Mouse (Mus musculus): ENCODE results near the gene Homer2. TPM values are rescaled to one million over a fixed set of nuclear protein-coding genes. Genes with fewer than 3 reads are reported as not detected.

The Homer2 gene
- total RNA-seq (2014; rRNA removed) (30.3 and 37.6 TPM in 2 replicates), polyA plus RNA-seq (2015; fragmentation: Nextera tagmentation; extraction: Ambion mirVana) (44.4 and 46.0 TPM in 2 replicates)

DNA sequence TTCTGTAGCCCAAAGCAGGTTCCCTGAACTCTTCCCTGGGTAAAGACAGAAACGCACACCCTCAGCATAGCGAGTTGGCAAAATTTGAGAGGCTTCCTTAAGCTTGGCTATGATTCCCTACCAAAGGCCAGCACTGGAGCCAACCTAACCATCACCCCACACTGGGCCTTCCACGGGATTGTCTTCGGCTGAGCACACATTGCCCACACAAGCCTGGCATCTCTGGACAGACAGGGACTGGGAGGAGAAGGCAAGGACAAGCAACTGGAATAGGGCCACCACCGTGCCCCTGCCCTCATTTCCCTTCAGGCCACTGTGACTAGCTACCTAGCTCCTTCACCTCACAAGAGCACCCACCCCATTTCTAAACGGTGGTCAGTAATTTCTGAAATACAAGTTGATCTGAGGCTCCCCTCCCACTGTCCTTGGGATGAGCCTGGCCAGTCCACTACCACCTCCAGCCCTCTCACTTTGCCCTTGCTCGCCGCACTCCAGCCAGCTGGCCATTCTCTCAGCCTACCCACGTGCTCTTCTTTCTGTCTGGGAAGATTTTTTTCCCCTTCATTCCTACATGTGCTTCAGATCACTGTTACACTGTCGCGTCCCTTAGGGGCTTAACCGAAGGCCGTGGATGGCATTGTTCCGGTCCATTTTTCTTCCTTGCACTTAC lies at the start of gene Homer2:
Homer2 (minus strand) TSS at position 57 of the 670 bp plus-strand sequence.
- peaks cover 12% of the 10 kb centered on the region; the same call in 1 of the 2 replicates for H3K4me1 ChIP-seq (ENCODE audit: insufficient read depth, low read length)
- no peaks in the 10 kb centered on the region for H3K9me3 ChIP-seq (ENCODE audit: low read length)
- peak; percentile 50; the same call in 1 of the 2 replicates for ATAC-seq
- peak within 1 kb of the TSS; percentile 82 for H3K27ac ChIP-seq
- no peaks in the 10 kb centered on the region for H3K27me3 ChIP-seq (ENCODE audit: insufficient read depth, low read length)
- H3K4me2 ChIP-seq (ENCODE audit: low read depth, low read length) = peak within 1 kb of the TSS; percentile 81
- peak; percentile 23 for DNase-seq (ENCODE audit: low spot score)
- WGBS = 57% methylated on average over 14 of the region's 14 CpGs
- H3K36me3 ChIP-seq (ENCODE audit: insufficient read depth, low read length) = no peaks in the 10 kb centered on the region
- H3K9ac ChIP-seq (replicated peaks; ENCODE audit: low read length) = peak within 1 kb of the TSS; percentile 70
- no peak for TF ChIP-seq CTCF (IDR thresholded peaks at IDR 0.05; ENCODE audit: low read depth)
- H3K4me3 ChIP-seq (ENCODE audit: low read length) = peak within 1 kb of the TSS; percentile 71

DNA sequence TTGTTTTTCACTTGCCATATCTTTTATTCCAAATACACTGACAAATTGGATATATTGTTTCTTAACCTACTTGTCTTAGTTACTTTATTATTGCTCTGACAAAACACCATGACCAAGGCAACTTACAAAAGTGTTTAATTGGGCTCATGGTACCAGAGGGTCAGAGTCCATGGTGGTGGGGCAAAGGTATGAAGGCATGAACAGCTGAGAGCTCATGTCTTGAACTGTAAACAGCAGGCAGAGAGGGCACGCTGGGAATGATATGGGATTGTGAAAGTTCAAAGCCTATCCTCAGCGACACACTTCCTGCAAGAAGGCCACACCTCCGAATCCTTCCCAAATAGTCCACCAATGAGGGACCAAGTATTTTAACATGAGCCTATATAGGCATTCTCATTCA lies 40.6 kb upstream of the Homer2 start:
- TF ChIP-seq CTCF (IDR thresholded peaks at IDR 0.05; ENCODE audit: low read depth) = no peak
- Histone ChIP-seq H3K4me3 (ENCODE audit: low read length) (no peak overlapping the region), H3K27me3 (ENCODE audit: insufficient read depth, low read length) (no peaks in the 10 kb centered on the region), H3K4me1 (ENCODE audit: insufficient read depth, low read length) (no peaks in the 10 kb centered on the region), H3K4me2 (ENCODE audit: low read depth, low read length) (no peak overlapping the region), H3K27ac (no peak overlapping the region), H3K36me3 (ENCODE audit: insufficient read depth, low read length) (no peaks in the 10 kb centered on the region), H3K9ac (replicated peaks; ENCODE audit: low read length) (no peak overlapping the region), H3K9me3 (ENCODE audit: low read length) (no peaks in the 10 kb centered on the region)
- 83% methylated on average over 3 of the region's 3 CpGs for WGBS
- DNase-seq (ENCODE audit: low spot score) (no peak), ATAC-seq (no peak)

DNA sequence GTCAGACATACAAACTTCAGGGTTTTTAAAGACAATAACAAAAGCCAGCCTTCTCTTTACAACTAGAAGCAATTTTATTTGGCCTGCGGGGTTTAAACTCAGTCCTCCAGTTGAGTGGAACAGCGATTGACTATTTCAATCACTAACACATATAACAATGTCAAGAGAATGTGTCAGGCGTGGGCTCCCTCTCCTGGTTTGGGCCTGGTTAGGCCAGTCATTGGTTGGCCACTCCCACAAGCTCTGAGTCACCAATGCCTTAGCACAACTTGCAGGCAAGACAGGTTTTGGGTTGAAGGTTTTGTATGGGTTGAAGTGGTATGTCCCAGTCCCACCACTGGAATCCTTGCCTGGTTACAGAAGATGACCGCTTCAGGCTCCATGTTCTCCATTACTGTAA lies 36.8 kb upstream of the Homer2 start:
- WGBS = 69% methylated on average over 4 of the region's 4 CpGs
- Histone ChIP-seq H3K27ac (no peak overlapping the region), H3K9ac (replicated peaks; ENCODE audit: low read length) (no peak overlapping the region), H3K4me1 (ENCODE audit: insufficient read depth, low read length) (no peaks in the 10 kb centered on the region), H3K9me3 (ENCODE audit: low read length) (no peaks in the 10 kb centered on the region), H3K4me2 (ENCODE audit: low read depth, low read length) (no peak overlapping the region), H3K27me3 (ENCODE audit: insufficient read depth, low read length) (no peaks in the 10 kb centered on the region), H3K36me3 (ENCODE audit: insufficient read depth, low read length) (no peaks in the 10 kb centered on the region), H3K4me3 (ENCODE audit: low read length) (no peak overlapping the region)
- DNase-seq (ENCODE audit: low spot score) (peak; percentile 58), ATAC-seq (0 out of 2 replicates have a peak, but pooled peaks have one; percentile 35)
- peak; percentile 59 for TF ChIP-seq CTCF (IDR thresholded peaks at IDR 0.05; ENCODE audit: low read depth)

DNA sequence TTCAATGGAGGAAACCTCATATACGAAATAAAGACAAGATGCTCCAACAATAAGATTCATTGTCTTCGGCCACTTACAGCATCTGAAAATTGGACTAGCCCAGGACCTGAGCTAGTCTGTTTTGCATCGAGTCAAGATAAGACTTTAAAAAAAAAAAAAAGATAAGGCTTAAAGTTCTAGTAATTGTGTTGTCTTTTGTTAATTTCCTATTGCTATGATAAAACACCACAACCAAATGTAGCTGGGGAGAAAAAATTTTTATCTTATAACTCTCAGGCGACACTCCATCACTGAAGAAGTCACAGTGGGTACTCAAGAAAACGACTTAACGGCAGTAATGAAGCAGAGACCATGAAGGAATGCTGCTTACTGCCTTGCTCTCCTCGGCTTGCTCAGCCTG lies 32.7 kb upstream of the Homer2 start:
- no peak for TF ChIP-seq CTCF (IDR thresholded peaks at IDR 0.05; ENCODE audit: low read depth)
- Histone ChIP-seq H3K9me3 (ENCODE audit: low read length) (no peaks in the 10 kb centered on the region), H3K27ac (no peak overlapping the region), H3K4me3 (ENCODE audit: low read length) (no peak overlapping the region), H3K4me2 (ENCODE audit: low read depth, low read length) (no peak overlapping the region), H3K9ac (replicated peaks; ENCODE audit: low read length) (no peak overlapping the region), H3K27me3 (ENCODE audit: insufficient read depth, low read length) (no peaks in the 10 kb centered on the region), H3K4me1 (ENCODE audit: insufficient read depth, low read length) (no peaks in the 10 kb centered on the region), H3K36me3 (ENCODE audit: insufficient read depth, low read length) (no peaks in the 10 kb centered on the region)
- 94% methylated on average over 7 of the region's 7 CpGs for WGBS
- ATAC-seq (no peak), DNase-seq (ENCODE audit: low spot score) (no peak)

DNA sequence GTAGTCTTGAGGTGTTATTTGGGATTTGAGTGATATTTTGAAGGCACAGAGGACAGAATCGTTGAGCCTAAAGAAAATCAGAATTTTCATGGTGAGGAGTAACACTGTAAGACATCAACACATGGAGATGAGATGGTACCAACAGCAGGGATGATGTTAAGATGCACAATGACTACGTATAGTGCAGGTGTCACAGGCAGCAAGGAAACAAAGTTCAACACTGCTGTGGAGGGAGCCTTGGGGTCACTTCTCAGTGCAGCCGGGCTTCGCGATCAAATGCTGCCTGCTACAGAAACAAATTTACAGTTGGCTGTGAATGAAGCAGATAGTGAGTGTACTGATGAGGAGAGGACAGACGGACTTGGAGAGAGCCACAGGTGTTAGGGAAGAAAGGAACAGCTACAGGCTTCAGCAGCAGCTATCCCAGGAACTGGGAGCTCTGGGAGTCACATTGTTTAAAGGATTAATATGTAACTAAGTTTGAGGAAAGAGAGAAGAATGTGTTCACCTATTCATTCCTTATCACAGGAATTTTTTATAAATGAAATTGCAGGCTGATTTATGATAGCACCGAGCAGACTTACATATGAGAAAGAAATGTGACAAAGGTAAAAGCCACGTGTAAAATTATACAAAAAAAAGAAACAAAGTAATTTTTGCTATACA lies 31.5 kb upstream of the Homer2 start:
- Histone ChIP-seq H3K36me3 (ENCODE audit: insufficient read depth, low read length) (no peaks in the 10 kb centered on the region), H3K4me3 (ENCODE audit: low read length) (no peak overlapping the region), H3K9me3 (ENCODE audit: low read length) (no peaks in the 10 kb centered on the region), H3K4me1 (ENCODE audit: insufficient read depth, low read length) (no peaks in the 10 kb centered on the region), H3K27ac (no peak overlapping the region), H3K27me3 (ENCODE audit: insufficient read depth, low read length) (no peaks in the 10 kb centered on the region), H3K9ac (replicated peaks; ENCODE audit: low read length) (no peak overlapping the region), H3K4me2 (ENCODE audit: low read depth, low read length) (no peak overlapping the region)
- ATAC-seq (no peak), DNase-seq (ENCODE audit: low spot score) (no peak)
- 78% methylated on average over 8 of the region's 8 CpGs for WGBS
- no peak for TF ChIP-seq CTCF (IDR thresholded peaks at IDR 0.05; ENCODE audit: low read depth)

DNA sequence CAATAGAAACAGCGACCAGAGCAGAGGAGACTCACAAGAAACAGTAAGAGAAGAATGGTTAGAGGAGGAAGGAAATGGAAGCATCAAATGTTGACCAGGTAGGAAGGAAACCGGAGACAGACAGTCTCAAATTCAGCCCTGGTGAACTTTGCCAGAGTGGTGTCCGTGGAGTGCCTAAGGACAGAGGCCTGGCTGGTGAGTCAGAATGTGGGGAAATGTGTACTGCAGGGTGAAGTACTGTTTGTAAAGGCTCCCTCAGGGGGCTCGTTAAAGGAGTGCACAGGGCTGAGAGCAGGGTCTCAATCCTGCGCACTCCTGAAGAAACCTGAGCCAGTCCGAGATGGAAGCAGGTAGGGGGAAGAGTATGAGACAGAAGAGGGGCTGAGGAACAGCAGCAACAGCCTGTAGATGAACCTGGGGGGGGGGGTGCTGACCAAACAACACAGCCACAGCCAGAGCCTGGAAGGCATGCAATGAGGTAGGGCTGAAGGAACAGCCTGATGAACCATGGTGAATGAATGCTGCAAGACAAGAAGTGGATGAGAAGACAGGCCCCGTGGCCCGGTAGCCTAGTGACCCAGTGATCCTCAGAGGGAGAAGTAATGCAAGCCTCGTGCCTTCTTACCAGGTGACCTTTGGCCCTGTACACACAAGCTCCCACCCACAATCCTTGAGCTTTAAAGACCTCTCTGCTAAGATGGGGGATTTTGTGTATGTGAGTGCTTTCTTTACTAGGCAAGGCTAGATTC lies 28.1 kb upstream of the Homer2 start:
- DNase-seq (ENCODE audit: low spot score) = no peak
- Histone ChIP-seq H3K9me3 (ENCODE audit: low read length) (no peaks in the 10 kb centered on the region), H3K36me3 (ENCODE audit: insufficient read depth, low read length) (no peaks in the 10 kb centered on the region), H3K27me3 (ENCODE audit: insufficient read depth, low read length) (no peaks in the 10 kb centered on the region), H3K4me3 (ENCODE audit: low read length) (no peak overlapping the region), H3K4me2 (ENCODE audit: low read depth, low read length) (no peak overlapping the region), H3K4me1 (ENCODE audit: insufficient read depth, low read length) (no peaks in the 10 kb centered on the region), H3K9ac (replicated peaks; ENCODE audit: low read length) (no peak overlapping the region), H3K27ac (no peak overlapping the region)
- TF ChIP-seq CTCF (IDR thresholded peaks at IDR 0.05; ENCODE audit: low read depth) = no peak
- WGBS = 69% methylated on average over 9 of the region's 9 CpGs
- no peak for ATAC-seq
